Mouse (Mus musculus) spleen, postnatal 10 days (tissue): ENCODE data around the gene Dmp1.

Source experiments
- DNase-seq, 2 experiments: peaks; one replicate each; pipeline ENCODE4 v3.0.0; 2021 to 2022; ENCODE audit warnings: low spot score in 2 of 2

The Dmp1 gene

GRCm38 (mm10) chr5:104261908-104262461, 59.6 kb downstream of the Dmp1 start:
- no peak for DNase-seq

GRCm38 (mm10) chr5:104263014-104263776, 60.8 kb downstream of the Dmp1 start:
- DNase-seq: no peak
